Mouse (Mus musculus): ENCODE data around the gene Dnajc12. TPM values are rescaled to one million over a fixed set of nuclear protein-coding genes. Genes with fewer than 3 reads are reported as not detected.
"Not testable (repeated sequence)": the region's sequence is repeated elsewhere in the genome, so short reads cannot be mapped to it uniquely, and the experiment has no call there.

The Dnajc12 gene
- total RNA-seq, 2 experiments from 2014 or later, result 14.6 to 15.9 TPM

- peak; percentile 89 for DNase-seq
Observed at GRCm38 (mm10) chr10:63386444-63386843, 4.2 kb downstream of the Dnajc12 start.

- peak; percentile 12 for DNase-seq
Observed at GRCm38 (mm10) chr10:63386991-63387390, 4.7 kb downstream of the Dnajc12 start.

- no peak for DNase-seq
Observed at GRCm38 (mm10) chr10:63388948-63389347, 6.7 kb downstream of the Dnajc12 start.

GRCm38 (mm10) chr10:63396963-63397362 is 14.7 kb downstream of the Dnajc12 start:
- DNase-seq, result no peak

- no peak for DNase-seq
Observed at GRCm38 (mm10) chr10:63402731-63403504, 20.7 kb downstream of the Dnajc12 start.

GRCm38 (mm10) chr10:63403636-63404035 is 21.4 kb downstream of the Dnajc12 start:
- DNase-seq, result no peak

- DNase-seq, result no peak
Observed at GRCm38 (mm10) chr10:63410162-63410956, 28.1 kb downstream of the Dnajc12 start.

- DNase-seq, result not testable (repeated sequence)
Observed at GRCm38 (mm10) chr10:63411674-63412073, 29.4 kb downstream of the Dnajc12 start.

GRCm38 (mm10) chr10:63412756-63413155 is 30.5 kb downstream of the Dnajc12 start:
- DNase-seq, result no peak

GRCm38 (mm10) chr10:63415287-63415686 is 33.0 kb downstream of the Dnajc12 start:
- DNase-seq, result no peak

GRCm38 (mm10) chr10:63415850-63416249 is 33.6 kb downstream of the Dnajc12 start:
- DNase-seq, result no peak

GRCm38 (mm10) chr10:63417061-63417460 is 34.8 kb downstream of the Dnajc12 start:
- DNase-seq, result no peak

- DNase-seq, result peak; percentile 76
Observed at GRCm38 (mm10) chr10:63421739-63422735, 39.8 kb downstream of the Dnajc12 start, which contains the start of gene Gm7075. Gm7075 (minus strand) TSS chr10:63421789.

GRCm38 (mm10) chr10:63422736-63422992 is 40.4 kb downstream of the Dnajc12 start:
- DNase-seq, result no peak

GRCm38 (mm10) chr10:63423591-63424474 is 41.6 kb downstream of the Dnajc12 start:
- DNase-seq, result no peak

GRCm38 (mm10) chr10:63424475-63424814 is 42.2 kb downstream of the Dnajc12 start:
- peak; percentile 57 for DNase-seq

GRCm38 (mm10) chr10:63427146-63427545 is 44.9 kb downstream of the Dnajc12 start:
- no peak for DNase-seq

GRCm38 (mm10) chr10:63428243-63429022 is 46.2 kb downstream of the Dnajc12 start:
- peak; percentile 36 for DNase-seq

GRCm38 (mm10) chr10:63429023-63429340 is 46.7 kb downstream of the Dnajc12 start:
- no peak for DNase-seq

- DNase-seq, result peak; percentile 100
Observed at GRCm38 (mm10) chr10:63429380-63429779, 47.1 kb downstream of the Dnajc12 start.

Data from adrenal gland, postnatal 10 days (tissue).